In genomic region chr17:14220606-14221202, GRCm38 (mm10) we compare ENCODE assay signal across 8 mouse cellular contexts. TPM values are rescaled to one million over a fixed set of nuclear protein-coding genes. Genes with fewer than 3 reads are reported as not detected.
DNase-seq lines count a peak whose midpoint lies in the region; ATAC-seq lines count a peak whose summit lies in the region.

No protein-coding gene starts in this region.

- no peak for ATAC-seq in liver, embryonic 11.5 days (replicated peaks; ENCODE audit: low FRiP score)

- WGBS in liver, embryonic 11.5 days, result 64% methylated on average over 7 of the region's 7 CpGs

- H3K27me3 ChIP-seq in liver, embryonic 11.5 days (replicated peaks; ENCODE audit: control insufficient read depth, insufficient read depth, low read length), result no peaks in the 10 kb centered on the region

- H3K4me2 ChIP-seq in liver, embryonic 11.5 days, result no peak overlapping the region

- H3K27ac ChIP-seq in liver, embryonic 11.5 days (ENCODE audit: low read depth, low read length), result no peak overlapping the region

- H3K4me1 ChIP-seq in liver, embryonic 11.5 days (replicated peaks; ENCODE audit: control insufficient read depth, insufficient read depth, low read length), result no peaks in the 10 kb centered on the region

- no peaks in the 10 kb centered on the region for H3K36me3 ChIP-seq in liver, embryonic 11.5 days (ENCODE audit: control insufficient read depth, insufficient read depth, low read length)

- no peak overlapping the region for H3K4me3 ChIP-seq in liver, embryonic 11.5 days (ENCODE audit: low read depth, low read length)

- H3K9me3 ChIP-seq in liver, embryonic 11.5 days (ENCODE audit: control insufficient read depth, low read length), result no peaks in the 10 kb centered on the region

- peak; percentile 38 to 45 for DNase-seq in cerebellum, adult 18-20 months
- no peak for DNase-seq in cerebellum, adult 11 months
- peak; percentile 62 for DNase-seq in urinary bladder, postnatal 25 days (ENCODE audit: low spot score)
- DNase-seq in urinary bladder, postnatal 10 days (ENCODE audit: low spot score), result no peak
- DNase-seq in embryo, embryonic 9.5 days (ENCODE audit: extremely low spot score), result peak; percentile 75
- peak; percentile 56 for DNase-seq in induced T-regulatory cell, adult 2 months (ENCODE audit: low read depth)
- peak; percentile 58 for DNase-seq in liver, embryonic 11.5 days (ENCODE audit: low spot score)
- DNase-seq in retina, adult 2 months (ENCODE audit: low read depth, low spot score), result peak; percentile 44

- no peak overlapping the region for H3K9ac ChIP-seq in liver, embryonic 11.5 days (ENCODE audit: low read depth, low read length)

RNA-seq across cellular contexts. Expression of gene Dact2, which starts 16.6 kb away (rescaled TPM):
- 2.3 and 3.0 TPM in 2 replicates for polyA plus RNA-seq in liver, embryonic 11.5 days (2014; fragmentation: Nextera tagmentation; extraction: Ambion mirVana)

RNA-seq across cellular contexts. Expression of gene Smoc2, which starts 58.6 kb away (rescaled TPM):
- 11.8 and 12.8 TPM in 2 replicates for polyA plus RNA-seq in liver, embryonic 11.5 days (2014; fragmentation: Nextera tagmentation; extraction: Ambion mirVana)

Comparison
In these comparisons a context has a peak if more than half of its experiments do, and no peak if none do; other contexts are left out.
1. DNase-seq: peak in cerebellum, adult 18-20 months (2 of 2), urinary bladder, postnatal 25 days (single experiment), embryo, embryonic 9.5 days (single experiment), induced T-regulatory cell, adult 2 months (single experiment), liver, embryonic 11.5 days (single experiment) and retina, adult 2 months (single experiment); none in cerebellum, adult 11 months (single experiment) and urinary bladder, postnatal 10 days (single experiment).